Comparison of ENCODE assay signal across 23 mouse cellular contexts in the genomic region with DNA sequence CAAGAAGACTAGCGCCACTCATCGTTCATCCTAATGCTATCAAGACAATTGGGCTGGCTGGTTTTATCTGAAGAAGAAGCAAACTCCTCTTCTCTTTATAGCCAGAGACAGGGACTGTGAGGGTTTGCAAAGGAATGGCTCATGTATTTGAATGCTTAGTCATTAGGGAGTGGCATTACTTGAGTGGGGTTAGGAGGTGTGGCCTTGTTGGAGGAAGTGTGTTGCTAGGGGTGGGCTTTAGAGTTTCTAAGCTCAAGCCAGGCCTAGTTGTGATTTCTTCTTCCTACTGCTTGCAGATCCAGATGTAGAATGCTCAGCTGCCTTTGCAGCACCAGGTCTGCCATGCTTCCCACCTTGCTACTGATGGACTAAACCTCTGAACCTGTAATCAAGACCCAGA.
DNase-seq lines count a peak whose midpoint lies in the region; TF ChIP-seq lines count a peak whose summit lies in the region.
"Had no signal": no experiment of that assay in that cellular context is flagged by ENCODE, and none has a peak within 500 bp of the region (broad histone marks: within the 10 kb centered on the region; RNA-seq: fewer than 3 reads in every experiment).

No protein-coding gene starts in this region.

- in situ Hi-C loops in CH12.LX (cut with MboI; ENCODE audit: low pct_ligation_motif_present, low pct_unique_long_range_greater_than_20kb, low sequenced_read_pairs): no loop called here

- DNase-seq in 3T3-L1 (ENCODE audit: low read depth, low spot score): peak; percentile 33
- DNase-seq in CH12.LX (ENCODE audit: extremely low read depth): peak; percentile 7
- DNase-seq in WW6 (ENCODE audit: low read depth, low spot score): peak; percentile 9
- no peak for DNase-seq in right cerebral cortex, postnatal 36 days (ENCODE audit: low spot score in 2 of 2)
- DNase-seq in lung, postnatal 36 days: no peak
- DNase-seq in frontal cortex, postnatal 10 days (ENCODE audit: low spot score in 2 of 2): no peak
- DNase-seq: adrenal gland, postnatal 10 days; adrenal gland, postnatal 36 days; cerebellum, adult 18-20 months; cerebellum, adult 9-10 months; cerebellum, postnatal 14 days; forebrain, postnatal 0 days; gastrocnemius, postnatal 25 days; heart, adult 18-20 months; heart, postnatal 10 days; heart, postnatal 36 days had no signal

- TF ChIP-seq RAD21 in CH12.LX (IDR thresholded peaks at IDR 0.05; ENCODE audit: low read depth, low read length): no peak

- H3K4me1 ChIP-seq in CH12.LX (ENCODE audit: control insufficient read depth in 1 of 2, insufficient read depth in 2 of 2): no peaks in the 10 kb centered on the region
- H3K4me1 ChIP-seq: heart, embryonic 12.5 days; heart, embryonic 15.5 days had no signal

- no peak for TF ChIP-seq POLR2A in CH12.LX (IDR thresholded peaks at IDR 0.05; ENCODE audit: low read depth, low read length)

- H3K79me2 ChIP-seq in CH12.LX (replicated peaks; ENCODE audit: control insufficient read depth, extremely low read depth, insufficient read depth, poor library complexity, severe bottlenecking): no peaks in the 10 kb centered on the region

- H3K9ac ChIP-seq in CH12.LX (ENCODE audit: insufficient read depth, low read depth): no peak overlapping the region
- H3K9ac ChIP-seq: forebrain, postnatal 0 days; heart, embryonic 12.5 days; heart, embryonic 15.5 days; hindbrain, embryonic 14.5 days had no signal

- no peak for TF ChIP-seq CTCF in CH12.LX (conservative IDR thresholded peaks at IDR 0.05 in 1 of 2, IDR thresholded peaks at IDR 0.05 in 1 of 2; ENCODE audit: low read depth in 2 of 2, low read length in 2 of 2)

- H3K4me2 ChIP-seq in CH12.LX (ENCODE audit: insufficient read depth, low read depth, poor library complexity, severe bottlenecking): no peak overlapping the region
- H3K4me2 ChIP-seq: heart, embryonic 12.5 days; heart, embryonic 15.5 days; hindbrain, embryonic 14.5 days had no signal

- no peak for TF ChIP-seq EP300 in CH12.LX (IDR thresholded peaks at IDR 0.05; ENCODE audit: low read length)

- peaks cover 3% of the 10 kb centered on the region for H3K9me3 ChIP-seq in CH12.LX (replicated peaks; ENCODE audit: low read length)
- H3K9me3 ChIP-seq: forebrain, embryonic 10.5 days; heart, embryonic 12.5 days; heart, embryonic 15.5 days; hindbrain, embryonic 10.5 days had no signal

- H3K27me3 ChIP-seq in CH12.LX (replicated peaks): no peaks in the 10 kb centered on the region
- H3K27me3 ChIP-seq: heart, embryonic 12.5 days; heart, embryonic 15.5 days had no signal

- dilution Hi-C loops in CH12.LX (cut with MboI; ENCODE audit: extremely low pct_ligation_motif_present, extremely low pct_unique_long_range_greater_than_20kb, low sequenced_read_pairs): no loop called here

- H3K27ac ChIP-seq in CH12.LX (ENCODE audit: insufficient read depth, low read depth): no peak overlapping the region
- H3K27ac ChIP-seq: forebrain, embryonic 10.5 days; heart, embryonic 15.5 days; hindbrain, embryonic 10.5 days; hindbrain, embryonic 14.5 days; hindbrain, postnatal 0 days had no signal

- no peak overlapping the region for H3K4me3 ChIP-seq in CH12.LX (replicated peaks in 1 of 3; ENCODE audit: low read depth in 2 of 3, low read length in 2 of 3, poor library complexity in 1 of 3)
- H3K4me3 ChIP-seq: forebrain, embryonic 10.5 days; heart, embryonic 12.5 days; heart, embryonic 15.5 days; hindbrain, embryonic 10.5 days had no signal

- no peaks in the 10 kb centered on the region for H3K36me3 ChIP-seq in CH12.LX (replicated peaks in 1 of 2; ENCODE audit: control insufficient read depth in 1 of 2, insufficient read depth in 1 of 2, low read length in 1 of 2)
- H3K36me3 ChIP-seq: forebrain, embryonic 10.5 days; G1E; heart, embryonic 12.5 days; heart, embryonic 15.5 days; hindbrain, embryonic 10.5 days had no signal

TF ChIP-seq in CH12.LX, 34 proteins besides CTCF, POLR2A, EP300 and RAD21:
- TF ChIP-seq TCF12 (IDR thresholded peaks at IDR 0.05; ENCODE audit: low read depth, low read length) (no peak), SMC3 (IDR thresholded peaks at IDR 0.05; ENCODE audit: low read depth, low read length) (no peak), USF1 (IDR thresholded peaks at IDR 0.05; ENCODE audit: low read depth, low read length) (no peak), MYC (IDR thresholded peaks at IDR 0.05; ENCODE audit: low read depth, low read length) (no peak), RCOR1 (conservative IDR thresholded peaks at IDR 0.05; ENCODE audit: low read depth, low read length) (no peak), TBP (conservative IDR thresholded peaks at IDR 0.05; ENCODE audit: low read depth, low read length) (no peak), PAX5 (IDR thresholded peaks at IDR 0.05; ENCODE audit: low read length) (no peak), MAZ (IDR thresholded peaks at IDR 0.05; ENCODE audit: low read depth, low read length) (no peak), ZKSCAN1 (IDR thresholded peaks at IDR 0.05; ENCODE audit: borderline replicate concordance, low read depth, low read length) (no peak), MEF2A (IDR thresholded peaks at IDR 0.05; ENCODE audit: borderline replicate concordance, low read depth, low read length) (no peak), JUND (conservative IDR thresholded peaks at IDR 0.05; ENCODE audit: low read depth, low read length) (no peak), HCFC1 (IDR thresholded peaks at IDR 0.05; ENCODE audit: low read depth, low read length) (no peak), E2F4 (IDR thresholded peaks at IDR 0.05; ENCODE audit: insufficient replicate concordance, low read depth, low read length) (no peak), ELF1 (IDR thresholded peaks at IDR 0.05; ENCODE audit: low read depth, low read length) (no peak), BHLHE40 (IDR thresholded peaks at IDR 0.05; ENCODE audit: low read depth, low read length) (no peak), POLR2AphosphoS2 (IDR thresholded peaks at IDR 0.05; ENCODE audit: low read depth, low read length) (no peak), UBTF (IDR thresholded peaks at IDR 0.05; ENCODE audit: low read depth, low read length) (no peak), ZMIZ1 (IDR thresholded peaks at IDR 0.05; ENCODE audit: low read depth, low read length) (no peak), NELFE (IDR thresholded peaks at IDR 0.05; ENCODE audit: low read depth, low read length) (no peak)

Comparison
In these comparisons a context has a peak if more than half of its experiments do, and no peak if none do; other contexts are left out.
1. DNase-seq: peak in 3T3-L1 (single experiment), CH12.LX (single experiment) and WW6 (single experiment); none in right cerebral cortex, postnatal 36 days (0 of 2), lung, postnatal 36 days (single experiment) and frontal cortex, postnatal 10 days (0 of 2).